Mouse (Mus musculus) ovary, postnatal 10 days (tissue): ENCODE results near the gene Olfr1107.

Experiments
- DNase-seq: peaks from one replicate; pipeline ENCODE4 v3.0.0; 2022; ENCODE audit warnings: low spot score

The Olfr1107 gene

GRCm38 (mm10) chr2:87075717-87076116 is at the start of gene Olfr1107:
Olfr1107 (minus strand) TSS chr2:87075817.
- no peak for DNase-seq

GRCm38 (mm10) chr2:87114467-87114866 is 38.9 kb upstream of the Olfr1107 start, which contains the start of gene Olfr259:
Olfr259 (minus strand) TSS chr2:87114567.
- no peak for DNase-seq

- no peak for DNase-seq
These were observed 20.3 kb upstream of the Olfr1107 start, which contains the start of gene Olfr1109 for GRCm38 (mm10) chr2:87095908-87096307. Olfr1109 (minus strand) TSS chr2:87096008.

- no peak for DNase-seq
These were observed 23.4 kb downstream of the Olfr1107 start, which contains the start of gene Olfr1106 for GRCm38 (mm10) chr2:87052173-87052572. Olfr1106 (minus strand) TSS chr2:87052273.

GRCm38 (mm10) chr2:87036431-87036830 is 39.2 kb downstream of the Olfr1107 start, which contains the start of gene Olfr1105:
Olfr1105 (minus strand) TSS chr2:87036531.
- no peak for DNase-seq

GRCm38 (mm10) chr2:87026980-87027379 is 48.6 kb downstream of the Olfr1107 start, which contains the start of gene Olfr1104:
Olfr1104 (minus strand) TSS chr2:87027080.
- no peak for DNase-seq
